Mouse (Mus musculus) CD4-positive, CD25-positive, alpha-beta regulatory T cell, adult 9 weeks (primary cell): ENCODE data around the gene Gm45837. TPM values are rescaled to one million over a fixed set of nuclear protein-coding genes. Genes with fewer than 3 reads are reported as not detected.

Experiments used
- polyA plus RNA-seq: library from polyadenylated mRNA; unstranded; fragments of 100-300 nt; shearing (Covaris generic); gene quantifications from one replicate; pipeline ENCODE4 v1.2.1, GENCODE M21; 2017

Gene Gm45837
- polyA plus RNA-seq: 82.1 TPM

DNA sequence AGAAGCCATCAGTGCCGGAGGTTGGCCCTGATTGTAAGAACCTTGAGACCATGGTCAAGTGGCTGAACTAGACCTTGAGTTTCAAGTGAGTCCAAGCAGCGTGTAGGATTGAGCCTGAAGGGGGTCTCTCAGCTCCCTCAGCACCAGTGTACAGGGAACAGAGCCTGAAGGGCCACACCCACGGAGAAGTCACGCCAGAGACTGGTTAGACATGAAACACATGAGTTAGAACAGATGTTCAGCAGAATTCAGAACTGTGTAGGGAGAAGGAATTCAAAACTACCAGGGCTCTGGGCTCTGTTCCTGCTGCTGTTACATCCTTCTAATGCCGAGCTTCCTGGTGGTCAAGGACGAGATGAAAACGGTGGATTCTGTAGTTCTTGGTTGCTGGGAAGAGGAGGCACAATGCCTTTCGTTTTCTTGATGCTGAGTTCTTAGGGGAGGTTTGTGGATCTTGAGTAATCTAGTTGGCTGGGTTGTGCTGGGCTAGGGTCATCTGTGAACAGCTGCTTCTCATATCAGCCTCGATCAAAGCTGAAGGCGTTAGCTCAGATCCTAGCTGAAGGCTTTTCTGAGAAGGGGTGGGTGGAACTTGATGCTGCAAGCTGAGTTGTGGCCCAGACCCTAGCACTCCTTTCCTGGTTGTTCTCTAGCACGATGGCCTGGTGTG is at the start of gene Gm45837:
Gm45837 (plus strand) TSS at position 620 of the 670 bp plus-strand sequence.

DNA sequence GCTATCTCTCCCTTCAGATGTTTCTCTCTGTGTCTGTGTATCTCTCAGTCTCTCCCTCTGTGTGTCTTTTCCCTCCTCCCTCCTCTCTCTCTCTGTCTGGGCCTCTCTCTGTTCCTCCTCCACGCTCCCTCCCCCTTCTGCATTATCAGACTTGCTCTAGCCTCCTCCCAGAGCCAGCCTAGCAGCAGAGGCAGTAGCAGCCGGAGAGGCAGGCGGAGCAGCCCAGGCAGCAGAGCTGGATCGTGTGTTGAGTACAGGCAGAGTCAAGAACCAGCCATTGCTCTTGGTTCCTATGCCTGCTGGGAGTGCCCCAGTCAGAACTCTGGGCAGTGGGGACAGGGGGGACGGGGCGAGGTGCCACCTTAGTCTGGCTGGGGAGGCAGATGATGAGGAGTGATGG is 10.8 kb downstream of the Gm45837 start, which contains the start of gene Pde2a:
Pde2a (plus strand) TSS at position 163 of the 400 bp plus-strand sequence.

Other genes with a start within 250 kb of the Gm45837 start
- gene Atg16l2, start 108.6 kb upstream of the Gm45837 start, polyA plus RNA-seq: 54.0 TPM
- gene Stard10, start 93.8 kb upstream of the Gm45837 start, polyA plus RNA-seq: 8.7 TPM
- gene Arap1, start 62.8 kb upstream of the Gm45837 start, polyA plus RNA-seq: 110 TPM
- gene Pde2a, start 10.8 kb downstream of the Gm45837 start, polyA plus RNA-seq: 17.7 TPM
- gene Art2b, start 174.7 kb downstream of the Gm45837 start, polyA plus RNA-seq: 194 TPM